Mouse (Mus musculus): ENCODE results near the gene Tnik. TPM values are rescaled to one million over a fixed set of nuclear protein-coding genes. Genes with fewer than 3 reads are reported as not detected.

Tnik gene
- polyA plus RNA-seq, 1 experiment from 2014 or later = 1.2 TPM

- 40% methylated on average over 6 of the region's 6 CpGs for WGBS
- Histone ChIP-seq H3K27ac (no peak overlapping the region), H3K4me3 (replicated peaks; ENCODE audit: low read depth, low read length) (no peak overlapping the region), H3K36me3 (ENCODE audit: insufficient read depth, low read length) (no peaks in the 10 kb centered on the region), H3K27me3 (ENCODE audit: insufficient read depth, low read length) (no peaks in the 10 kb centered on the region), H3K4me2 (ENCODE audit: low read length) (no peak overlapping the region), H3K9me3 (replicated peaks; ENCODE audit: low read length) (no peaks in the 10 kb centered on the region), H3K9ac (ENCODE audit: low read depth, low read length) (no peak overlapping the region), H3K4me1 (replicated peaks; ENCODE audit: insufficient read depth, low read length) (no peaks in the 10 kb centered on the region)
- TF ChIP-seq CTCF (IDR thresholded peaks at IDR 0.05; ENCODE audit: low read depth) = no peak
- no peak for ATAC-seq (replicated peaks; ENCODE audit: low FRiP score, low read depth)
- DNase-seq (ENCODE audit: low spot score) = no peak
Observed at GRCm38 (mm10) chr3:28549391-28549790, 286.4 kb downstream of the Tnik start.

- H3K4me1 ChIP-seq (replicated peaks; ENCODE audit: insufficient read depth, low read length) = no peaks in the 10 kb centered on the region
- DNase-seq (ENCODE audit: low spot score) (no peak), ATAC-seq (replicated peaks; ENCODE audit: low FRiP score, low read depth) (no peak)
- no peak overlapping the region for H3K4me3 ChIP-seq (replicated peaks; ENCODE audit: low read depth, low read length)
- H3K36me3 ChIP-seq (ENCODE audit: insufficient read depth, low read length) = no peaks in the 10 kb centered on the region
- no peaks in the 10 kb centered on the region for H3K27me3 ChIP-seq (ENCODE audit: insufficient read depth, low read length)
- TF ChIP-seq CTCF (IDR thresholded peaks at IDR 0.05; ENCODE audit: low read depth) = no peak
- H3K4me2 ChIP-seq (ENCODE audit: low read length) = no peak overlapping the region
- no peaks in the 10 kb centered on the region for H3K9me3 ChIP-seq (replicated peaks; ENCODE audit: low read length)
- H3K9ac ChIP-seq (ENCODE audit: low read depth, low read length) = no peak overlapping the region
- WGBS = 51% methylated on average over 6 of the region's 6 CpGs
- no peak overlapping the region for H3K27ac ChIP-seq
Observed at GRCm38 (mm10) chr3:28550497-28551093, 287.6 kb downstream of the Tnik start.

- Histone ChIP-seq H3K4me2 (ENCODE audit: low read length) (no peak overlapping the region), H3K4me3 (replicated peaks; ENCODE audit: low read depth, low read length) (no peak overlapping the region), H3K9me3 (replicated peaks; ENCODE audit: low read length) (no peaks in the 10 kb centered on the region), H3K9ac (ENCODE audit: low read depth, low read length) (no peak overlapping the region), H3K36me3 (ENCODE audit: insufficient read depth, low read length) (no peaks in the 10 kb centered on the region), H3K4me1 (replicated peaks; ENCODE audit: insufficient read depth, low read length) (no peaks in the 10 kb centered on the region), H3K27me3 (ENCODE audit: insufficient read depth, low read length) (no peaks in the 10 kb centered on the region), H3K27ac (no peak overlapping the region)
- ATAC-seq (replicated peaks; ENCODE audit: low FRiP score, low read depth) (no peak), DNase-seq (ENCODE audit: low spot score) (no peak)
- no peak for TF ChIP-seq CTCF (IDR thresholded peaks at IDR 0.05; ENCODE audit: low read depth)
- 60% methylated on average over 1 of the region's 1 CpGs for WGBS
Observed at GRCm38 (mm10) chr3:28551756-28552155, 288.7 kb downstream of the Tnik start.

GRCm38 (mm10) chr3:28554934-28555333 is 291.9 kb downstream of the Tnik start:
- no peak overlapping the region for H3K9ac ChIP-seq (ENCODE audit: low read depth, low read length)
- H3K4me3 ChIP-seq (replicated peaks; ENCODE audit: low read depth, low read length) = no peak overlapping the region
- H3K36me3 ChIP-seq (ENCODE audit: insufficient read depth, low read length) = no peaks in the 10 kb centered on the region
- no peak for TF ChIP-seq CTCF (IDR thresholded peaks at IDR 0.05; ENCODE audit: low read depth)
- no peak overlapping the region for H3K27ac ChIP-seq
- H3K4me1 ChIP-seq (replicated peaks; ENCODE audit: insufficient read depth, low read length) = no peaks in the 10 kb centered on the region
- H3K4me2 ChIP-seq (ENCODE audit: low read length) = no peak overlapping the region
- no peak for DNase-seq (ENCODE audit: low spot score)
- no peaks in the 10 kb centered on the region for H3K27me3 ChIP-seq (ENCODE audit: insufficient read depth, low read length)
- no peaks in the 10 kb centered on the region for H3K9me3 ChIP-seq (replicated peaks; ENCODE audit: low read length)
- WGBS = 68% methylated on average over 9 of the region's 9 CpGs
- no peak for ATAC-seq (replicated peaks; ENCODE audit: low FRiP score, low read depth)

- Histone ChIP-seq H3K4me3 (replicated peaks; ENCODE audit: low read depth, low read length) (no peak overlapping the region), H3K4me2 (ENCODE audit: low read length) (no peak overlapping the region), H3K9ac (ENCODE audit: low read depth, low read length) (no peak overlapping the region), H3K9me3 (replicated peaks; ENCODE audit: low read length) (no peaks in the 10 kb centered on the region), H3K4me1 (replicated peaks; ENCODE audit: insufficient read depth, low read length) (no peaks in the 10 kb centered on the region), H3K27me3 (ENCODE audit: insufficient read depth, low read length) (no peaks in the 10 kb centered on the region), H3K27ac (no peak overlapping the region), H3K36me3 (ENCODE audit: insufficient read depth, low read length) (no peaks in the 10 kb centered on the region)
- DNase-seq (ENCODE audit: low spot score) (no peak), ATAC-seq (replicated peaks; ENCODE audit: low FRiP score, low read depth) (no peak)
- no peak for TF ChIP-seq CTCF (IDR thresholded peaks at IDR 0.05; ENCODE audit: low read depth)
- 44% methylated on average over 7 of the region's 7 CpGs for WGBS
Observed at GRCm38 (mm10) chr3:28555795-28556570, 293.0 kb downstream of the Tnik start.

- Histone ChIP-seq H3K36me3 (ENCODE audit: insufficient read depth, low read length) (no peaks in the 10 kb centered on the region), H3K4me3 (replicated peaks; ENCODE audit: low read depth, low read length) (no peak overlapping the region), H3K27ac (no peak overlapping the region), H3K27me3 (ENCODE audit: insufficient read depth, low read length) (no peaks in the 10 kb centered on the region), H3K4me1 (replicated peaks; ENCODE audit: insufficient read depth, low read length) (no peaks in the 10 kb centered on the region), H3K9ac (ENCODE audit: low read depth, low read length) (no peak overlapping the region), H3K9me3 (replicated peaks; ENCODE audit: low read length) (no peaks in the 10 kb centered on the region), H3K4me2 (ENCODE audit: low read length) (no peak overlapping the region)
- ATAC-seq (replicated peaks; ENCODE audit: low FRiP score, low read depth) (no peak), DNase-seq (ENCODE audit: low spot score) (no peak)
- 57% methylated on average over 4 of the region's 4 CpGs for WGBS
- no peak for TF ChIP-seq CTCF (IDR thresholded peaks at IDR 0.05; ENCODE audit: low read depth)
Observed at GRCm38 (mm10) chr3:28558328-28558871, 295.4 kb downstream of the Tnik start.

Data from kidney, postnatal 0 days (tissue).